In genomic region chr5:74195614-74196306, GRCm38 (mm10) we compare ENCODE assay signal across 8 mouse cellular contexts. TPM values are rescaled to one million over a fixed set of nuclear protein-coding genes. Genes with fewer than 3 reads are reported as not detected.
DNase-seq lines count a peak whose midpoint lies in the region; ATAC-seq and TF ChIP-seq lines count a peak whose summit lies in the region.

No protein-coding gene starts in this region.

- peak overlapping the region; percentile 90 for H3K27ac ChIP-seq in left cerebral cortex, adult 2 months
- H3K27ac ChIP-seq in hindbrain, embryonic 11.5 days (ENCODE audit: low read depth, low read length) = peak overlapping the region; percentile 75
- peak overlapping the region; percentile 20; the same call in 1 of the 2 replicates for H3K27ac ChIP-seq in midbrain, embryonic 11.5 days (ENCODE audit: low read depth, low read length)

- ATAC-seq in hindbrain, embryonic 11.5 days (ENCODE audit: low FRiP score) = peak; percentile 67
- ATAC-seq in midbrain, embryonic 11.5 days (ENCODE audit: low FRiP score) = peak; percentile 33
- no peak for ATAC-seq in inflammation-experienced regulatory T-cells, adult 6 months

- TF ChIP-seq CTCF in left cerebral cortex, adult 2 months (IDR thresholded peaks at IDR 0.05) = no peak

- H3K36me3 ChIP-seq in hindbrain, embryonic 11.5 days (ENCODE audit: control insufficient read depth, insufficient read depth, low read length) = peaks cover 9% of the 10 kb centered on the region; the same call in 1 of the 2 replicates
- H3K36me3 ChIP-seq in midbrain, embryonic 11.5 days (ENCODE audit: control insufficient read depth, insufficient read depth, low read length) = peaks cover 4% of the 10 kb centered on the region; the same call in 1 of the 2 replicates

- peaks cover 8% of the 10 kb centered on the region; the same call in 1 of the 2 replicates for H3K4me1 ChIP-seq in hindbrain, embryonic 11.5 days (replicated peaks; ENCODE audit: control insufficient read depth, insufficient read depth, low read length)
- H3K4me1 ChIP-seq in midbrain, embryonic 11.5 days (ENCODE audit: control insufficient read depth, insufficient read depth, low read length) = peaks cover 15% of the 10 kb centered on the region

- peak overlapping the region; percentile 89 for H3K9ac ChIP-seq in hindbrain, embryonic 11.5 days (ENCODE audit: low read depth, low read length)
- H3K9ac ChIP-seq in midbrain, embryonic 11.5 days (ENCODE audit: low read length) = peak overlapping the region; percentile 84

- no peak for DNase-seq in left cerebral cortex, adult 2 months (ENCODE audit: extremely low spot score in 1 of 2, low spot score in 2 of 2)
- no peak for DNase-seq in left cerebral cortex, postnatal 4 days
- DNase-seq in embryo, embryonic 10 days (ENCODE audit: low spot score) = peak; percentile 57
- peak; percentile 61 for DNase-seq in hindbrain, embryonic 11.5 days (ENCODE audit: low spot score)
- peak; percentile 94 for DNase-seq in midbrain, embryonic 11.5 days (ENCODE audit: low spot score, missing footprints)
- no peak for DNase-seq in frontal cortex, postnatal 25 days (ENCODE audit: low spot score in 2 of 2)
- DNase-seq in gastrocnemius, adult 8-10 months (ENCODE audit: low spot score in 2 of 2) = no peak

- H3K4me2 ChIP-seq in hindbrain, embryonic 11.5 days (replicated peaks; ENCODE audit: low read depth, low read length) = peak overlapping the region; percentile 84
- peak overlapping the region; percentile 94 for H3K4me2 ChIP-seq in midbrain, embryonic 11.5 days

- peak overlapping the region; percentile 99 for H3K4me3 ChIP-seq in left cerebral cortex, adult 2 months
- peak overlapping the region; percentile 86 for H3K4me3 ChIP-seq in hindbrain, embryonic 11.5 days (ENCODE audit: low read depth, low read length)
- peak overlapping the region; percentile 85 for H3K4me3 ChIP-seq in midbrain, embryonic 11.5 days (ENCODE audit: low read depth, low read length)

- under 1% methylated on average over 27 of the region's 27 CpGs for WGBS in hindbrain, embryonic 11.5 days
- under 1% methylated on average over 27 of the region's 27 CpGs for WGBS in midbrain, embryonic 11.5 days

- H3K9me3 ChIP-seq in hindbrain, embryonic 11.5 days (ENCODE audit: control insufficient read depth, low read length) = no peaks in the 10 kb centered on the region
- H3K9me3 ChIP-seq in midbrain, embryonic 11.5 days (ENCODE audit: control insufficient read depth, low read length) = no peaks in the 10 kb centered on the region

- H3K27me3 ChIP-seq in hindbrain, embryonic 11.5 days (ENCODE audit: control insufficient read depth, insufficient read depth, low read length) = no peaks in the 10 kb centered on the region
- H3K27me3 ChIP-seq in midbrain, embryonic 11.5 days (ENCODE audit: control insufficient read depth, insufficient read depth, low read length) = peaks cover 11% of the 10 kb centered on the region; the same call in 1 of the 2 replicates

- intact Hi-C loops in left cerebral cortex, adult 2 months (cut with DNase I) = loop anchor here (2.0 to 10.0 kb wide), 4 partner anchors 59 to 241 kb away; partner anchors contain the start of gene Usp46
- intact Hi-C loops in left cerebral cortex, postnatal 4 days (cut with DNase I) = loop anchor here (5.0 to 10.0 kb wide), 2 partner anchors 57 to 101 kb away; no protein-coding TSS in a partner anchor

RNA-seq across cellular contexts. Expression of gene Rasl11b, which starts 0.7 kb away (rescaled TPM):
- 100 to 1,000 TPM in 1 of 2 experiments, 10 to 100 TPM in 1; 72.5 to 103 TPM for total RNA-seq in left cerebral cortex, adult 2 months (2021)
- 10 to 100 TPM; 42.7 to 50.6 TPM for total RNA-seq in left cerebral cortex, postnatal 4 days (2021)
- 30.1 and 33.4 TPM in 2 replicates for polyA plus RNA-seq in hindbrain, embryonic 11.5 days (2014; fragmentation: Nextera tagmentation; extraction: Ambion mirVana)
- 27.0 and 29.0 TPM in 2 replicates for polyA plus RNA-seq in midbrain, embryonic 11.5 days (2014; fragmentation: Nextera tagmentation; extraction: Ambion mirVana)
- total RNA-seq in gastrocnemius, adult 8-10 months (2022) = 10 to 100 TPM in 1 of 4 experiments, 1 to 10 TPM in 3; 1.4 to 10.6 (median 2.7) TPM
- polyA plus RNA-seq in inflammation-experienced regulatory T-cells, adult 6 months (2017; shearing (Covaris generic)) = 1 to 10 TPM in 2 of 3 experiments, under 1 TPM in 1; 0.53 to 2.9 (median 1.2) TPM

Comparison
In these comparisons a context has a peak if more than half of its experiments do, and no peak if none do; other contexts are left out.
1. DNase-seq: peak in embryo, embryonic 10 days (single experiment), hindbrain, embryonic 11.5 days (single experiment) and midbrain, embryonic 11.5 days (single experiment); none in left cerebral cortex, adult 2 months (0 of 2), left cerebral cortex, postnatal 4 days (single experiment), frontal cortex, postnatal 25 days (0 of 2) and gastrocnemius, adult 8-10 months (0 of 2).
2. H3K27ac ChIP-seq: peak in every context shown above with its lines; median percentile 90 in left cerebral cortex, adult 2 months; 75 in hindbrain, embryonic 11.5 days; 20 in midbrain, embryonic 11.5 days.
3. Peak in every context shown above with its lines, with median percentiles within 50 percentile points of each other: H3K4me3 ChIP-seq.